Comparison of ENCODE assay signal across 26 mouse cellular contexts in genomic region chrX:13234709-13235108, GRCm38 (mm10). TPM values are rescaled to one million over a fixed set of nuclear protein-coding genes. Genes with fewer than 3 reads are reported as not detected.
DNase-seq lines count a peak whose midpoint lies in the region; ATAC-seq lines count a peak whose summit lies in the region.
"Had no signal": no experiment of that assay in that cellular context is flagged by ENCODE, and none has a peak within 500 bp of the region (broad histone marks: within the 10 kb centered on the region; RNA-seq: fewer than 3 reads in every experiment).

No protein-coding gene starts in this region.

- peaks cover 44% of the 10 kb centered on the region for H3K4me1 ChIP-seq in liver, embryonic 12.5 days
- H3K4me1 ChIP-seq in limb, embryonic 12.5 days (replicated peaks): peaks cover 11% of the 10 kb centered on the region; the same call in 1 of the 2 replicates
- H3K4me1 ChIP-seq: heart, embryonic 12.5 days had no signal

- 33% methylated on average over 4 of the region's 4 CpGs for WGBS in liver, embryonic 12.5 days (ENCODE audit: insufficient replicate concordance)
- 21% methylated on average over 4 of the region's 4 CpGs for WGBS in limb, embryonic 12.5 days

- no peak overlapping the region for H3K9ac ChIP-seq in liver, embryonic 12.5 days
- no peak overlapping the region for H3K9ac ChIP-seq in limb, embryonic 12.5 days (replicated peaks)
- H3K9ac ChIP-seq: heart, embryonic 12.5 days; hindbrain, embryonic 14.5 days; liver, postnatal 0 days; midbrain, embryonic 13.5 days had no signal

- no peak for ATAC-seq in liver, embryonic 12.5 days
- ATAC-seq in limb, embryonic 12.5 days (ENCODE audit: insufficient number of reproducible peaks, insufficient read depth, low FRiP score, low TSS enrichment, low read depth): no peak
- ATAC-seq: forebrain, embryonic 16.5 days; liver, postnatal 0 days; midbrain, embryonic 13.5 days had no signal

- 0 out of 2 replicates have a peak overlapping the region, but pooled peaks have one; percentile 58 for H3K27ac ChIP-seq in liver, embryonic 12.5 days
- H3K27ac ChIP-seq in limb, embryonic 12.5 days: peak overlapping the region; percentile 81
- H3K27ac ChIP-seq: gastrocnemius, adult 2 months; heart, adult 2 months; midbrain, embryonic 13.5 days had no signal

- H3K4me3 ChIP-seq in liver, embryonic 12.5 days: no peak overlapping the region
- H3K4me3 ChIP-seq in limb, embryonic 12.5 days (replicated peaks): no peak overlapping the region
- H3K4me3 ChIP-seq: erythroblast, embryonic 14.5 days; gastrocnemius, adult 2 months; heart, adult 2 months; heart, embryonic 12.5 days; midbrain, embryonic 13.5 days had no signal

- no peaks in the 10 kb centered on the region for H3K27me3 ChIP-seq in liver, embryonic 12.5 days (replicated peaks)
- peaks cover 15% of the 10 kb centered on the region for H3K27me3 ChIP-seq in limb, embryonic 12.5 days

- intact Hi-C loops in heart, postnatal 10 days (cut with DNase I): no loop called here

- no peaks in the 10 kb centered on the region for H3K36me3 ChIP-seq in liver, embryonic 12.5 days
- H3K36me3 ChIP-seq in limb, embryonic 12.5 days: no peaks in the 10 kb centered on the region
- H3K36me3 ChIP-seq: G1E; heart, embryonic 12.5 days; midbrain, embryonic 13.5 days had no signal

- no peaks in the 10 kb centered on the region for H3K9me3 ChIP-seq in liver, embryonic 12.5 days (replicated peaks)
- no peaks in the 10 kb centered on the region for H3K9me3 ChIP-seq in limb, embryonic 12.5 days
- H3K9me3 ChIP-seq: G1E; heart, embryonic 12.5 days; midbrain, embryonic 13.5 days had no signal

- peak; percentile 78 for DNase-seq in heart, adult 11 months
- no peak for DNase-seq in heart, postnatal 10 days
- DNase-seq in liver: no peak
- peak; percentile 30 for DNase-seq in 416B (ENCODE audit: low read depth)
- no peak for DNase-seq in thymus, postnatal 10 days (ENCODE audit: low spot score in 2 of 2)
- no peak for DNase-seq in embryo, embryonic 10.5 days (ENCODE audit: low spot score)
- DNase-seq: adrenal gland, postnatal 25 days; cerebellum, adult 11-12 months; cerebellum, adult 9-11 months; gastrocnemius, adult 2 months; gastrocnemius, postnatal 36 days; heart, adult 2 months; kidney, adult 9 months; kidney, postnatal 25 days; liver, postnatal 0 days; right cerebral cortex, postnatal 14 days; thymus, postnatal 25 days had no signal

- H3K4me2 ChIP-seq in liver, embryonic 12.5 days: no peak overlapping the region
- no peak overlapping the region for H3K4me2 ChIP-seq in limb, embryonic 12.5 days
- H3K4me2 ChIP-seq: heart, embryonic 12.5 days; hindbrain, embryonic 14.5 days; liver, embryonic 11.5 days; midbrain, embryonic 13.5 days had no signal

RNA-seq across cellular contexts. Expression of gene Ddx3x, which starts 46.1 kb away (rescaled TPM):
- 100 to 1,000 TPM; 187 to 221 TPM for total RNA-seq in heart, postnatal 10 days (2021)
- 89.7 and 94.7 TPM in 2 replicates for polyA plus RNA-seq in liver, embryonic 12.5 days (2016; fragmentation: Nextera tagmentation; extraction: Ambion mirVana)
- polyA plus RNA-seq in limb, embryonic 12.5 days (2016; fragmentation: Nextera tagmentation; extraction: Ambion mirVana): 180 and 181 TPM in 2 replicates

Comparison
In these comparisons a context has a peak if more than half of its experiments do, and no peak if none do; other contexts are left out.
1. DNase-seq: peak in heart, adult 11 months (single experiment) and 416B (single experiment); none in heart, postnatal 10 days (0 of 2), liver (single experiment), thymus, postnatal 10 days (0 of 2) and embryo, embryonic 10.5 days (single experiment).